Mouse (Mus musculus) embryonic facial prominence, embryonic 12.5 days (tissue): ENCODE measurements around the gene Ciart. TPM values are rescaled to one million over a fixed set of nuclear protein-coding genes. Genes with fewer than 3 reads are reported as not detected.

Experiments
- ATAC-seq: fragments of 200-750 bp; cut with Nextera tagmentation; 2 replicates; pipeline ENCODE4 v1.8.0; 2017; ENCODE audit not compliant: insufficient number of reproducible peaks, insufficient read depth, low FRiP score, low TSS enrichment
- H3K27ac ChIP-seq: fragments of 300-500 bp; sonication (generic); 2 replicates; pipeline ENCODE4 v1.5.1; 2016; ENCODE audit warnings: mild to moderate bottlenecking
- H3K27me3 ChIP-seq: fragments of 300-500 bp; sonication (generic); 2 replicates; pipeline ENCODE4 v1.6.1; 2016; ENCODE audit warnings: mild to moderate bottlenecking, moderate library complexity
- H3K36me3 ChIP-seq: fragments of 300-500 bp; sonication (generic); 2 replicates; pipeline ENCODE4 v1.6.1; 2016; ENCODE audit warnings: mild to moderate bottlenecking
- H3K4me1 ChIP-seq: fragments of 300-500 bp; sonication (generic); 2 replicates; pipeline ENCODE4 v1.6.1; 2016
- H3K4me2 ChIP-seq: fragments of 300-500 bp; sonication (generic); replicated peaks from 2 replicates; pipeline ENCODE4 v1.6.1; 2016; ENCODE audit warnings: mild to moderate bottlenecking, moderate library complexity
- H3K4me3 ChIP-seq: fragments of 300-500 bp; sonication (generic); 2 replicates; pipeline ENCODE4 v1.5.1; 2016; ENCODE audit warnings: mild to moderate bottlenecking
- H3K9ac ChIP-seq: fragments of 300-500 bp; sonication (generic); 2 replicates; pipeline ENCODE4 v1.6.1; 2016; ENCODE audit warnings: mild to moderate bottlenecking, moderate library complexity
- H3K9me3 ChIP-seq: fragments of 300-500 bp; sonication (generic); 2 replicates; pipeline ENCODE4 v1.6.1; 2016; ENCODE audit warnings: mild to moderate bottlenecking, moderate library complexity
- WGBS: fragments of 180-500 bp; shearing (Covaris S2); methylation state at CpG from one replicate; pipeline ENCODE4 v1.1.7; 2016; 5-methylcytosine and 5-hydroxymethylcytosine counted together
- polyA plus RNA-seq: library from polyadenylated mRNA; unstranded; fragments of >200 nt; fragmentation: Nextera tagmentation; extraction: Ambion mirVana; gene quantifications from 2 replicates; pipeline ENCODE4 v1.2.1, GENCODE M21; 2016

Ciart gene
- polyA plus RNA-seq, 1 experiment from 2014 or later = 5.9 TPM

DNA sequence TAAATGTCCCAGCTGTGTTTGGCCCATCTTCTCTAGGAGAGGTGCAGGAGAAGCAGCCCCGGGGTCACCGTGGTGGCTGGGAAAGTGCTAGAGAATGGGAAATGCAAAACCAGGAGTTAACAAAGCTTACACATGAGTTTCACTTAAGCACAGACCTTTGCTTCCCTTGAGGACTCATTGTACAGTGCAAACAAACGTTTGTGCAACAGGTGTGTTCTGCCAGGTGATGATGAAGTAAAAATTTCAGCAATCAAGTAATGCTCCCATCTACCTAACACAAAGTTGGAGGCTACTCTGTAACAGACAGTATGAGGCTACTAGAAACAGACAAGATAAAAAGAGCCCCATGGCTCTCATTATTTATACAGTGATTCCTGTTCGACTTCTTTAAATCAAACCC, 3.0 kb downstream of the Ciart start:
- Histone ChIP-seq H3K27me3 (no peaks in the 10 kb centered on the region), H3K36me3 (no peaks in the 10 kb centered on the region), H3K27ac (no peak overlapping the region), H3K4me2 (no peak overlapping the region), H3K4me1 (peaks cover 13% of the 10 kb centered on the region; the same call in 1 of the 2 replicates), H3K9ac (no peak overlapping the region), H3K9me3 (no peaks in the 10 kb centered on the region), H3K4me3 (no peak overlapping the region)
- 85% methylated on average over 4 of the region's 4 CpGs for WGBS
- no peak for ATAC-seq

DNA sequence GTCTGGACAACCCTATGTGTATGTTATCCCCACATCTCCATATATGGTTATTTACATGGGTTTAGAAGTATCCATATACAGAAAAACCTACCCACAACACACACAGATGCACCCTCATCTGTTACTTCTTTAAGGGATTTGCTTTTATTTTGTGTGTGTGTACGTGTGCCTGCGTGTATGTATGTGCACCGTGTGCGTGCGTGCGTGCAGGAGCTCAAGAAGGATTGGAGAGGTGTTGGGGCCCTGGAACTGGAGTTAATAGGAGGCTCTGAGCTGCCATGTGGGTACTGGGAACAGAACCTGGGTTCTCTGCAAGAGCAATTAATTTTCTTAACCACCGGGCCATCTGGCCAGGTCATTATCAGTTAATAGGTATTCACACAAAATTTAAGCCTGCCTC, 10.0 kb downstream of the Ciart start:
- 83% methylated on average over 7 of the region's 7 CpGs for WGBS
- H3K9me3 ChIP-seq = no peaks in the 10 kb centered on the region
- peak overlapping the region; percentile 78 for H3K9ac ChIP-seq
- peaks cover 16% of the 10 kb centered on the region for H3K4me1 ChIP-seq
- peak overlapping the region; percentile 75 for H3K4me2 ChIP-seq
- ATAC-seq = no peak
- peak overlapping the region; percentile 73 for H3K4me3 ChIP-seq
- H3K36me3 ChIP-seq = peaks cover 27% of the 10 kb centered on the region
- no peak overlapping the region for H3K27ac ChIP-seq
- no peaks in the 10 kb centered on the region for H3K27me3 ChIP-seq

DNA sequence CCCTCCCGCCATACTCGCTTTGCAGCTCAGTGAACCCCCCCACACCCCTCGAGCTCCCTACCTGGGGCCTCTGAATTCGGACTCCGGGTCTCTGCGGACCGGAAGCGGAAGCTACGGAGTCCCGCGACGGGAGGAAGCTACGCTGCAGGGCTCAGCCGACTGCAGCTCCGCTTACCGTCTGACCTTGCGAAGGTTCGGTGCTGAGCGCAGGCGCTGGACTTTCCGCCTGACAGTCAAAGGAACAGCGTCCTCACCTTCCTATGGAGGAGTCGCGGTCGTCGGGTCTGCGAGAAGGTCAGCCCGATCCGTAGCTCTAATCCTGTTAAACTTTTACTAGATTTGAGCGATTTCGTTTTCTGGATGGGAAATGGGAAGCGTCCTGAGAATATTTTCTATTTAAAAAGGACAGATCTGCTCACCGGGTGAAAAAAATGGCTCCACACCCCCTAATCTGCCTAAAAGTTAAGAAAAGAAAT, 10.6 kb downstream of the Ciart start, which contains the start of gene Mrps21:
Gene Mrps21, minus strand, starts transcription at position 128 of the 476 bp plus-strand sequence.
- peak; percentile 90 for ATAC-seq
- Histone ChIP-seq H3K36me3 (peaks cover 33% of the 10 kb centered on the region), H3K27me3 (no peaks in the 10 kb centered on the region), H3K27ac (peak within 1 kb of the TSS; percentile 82), H3K9me3 (no peaks in the 10 kb centered on the region), H3K9ac (peak within 1 kb of the TSS; percentile 78), H3K4me1 (peaks cover 16% of the 10 kb centered on the region), H3K4me3 (peak within 1 kb of the TSS; percentile 73), H3K4me2 (peak within 1 kb of the TSS; percentile 75)
- WGBS = under 1% methylated on average over 33 of the region's 33 CpGs

DNA sequence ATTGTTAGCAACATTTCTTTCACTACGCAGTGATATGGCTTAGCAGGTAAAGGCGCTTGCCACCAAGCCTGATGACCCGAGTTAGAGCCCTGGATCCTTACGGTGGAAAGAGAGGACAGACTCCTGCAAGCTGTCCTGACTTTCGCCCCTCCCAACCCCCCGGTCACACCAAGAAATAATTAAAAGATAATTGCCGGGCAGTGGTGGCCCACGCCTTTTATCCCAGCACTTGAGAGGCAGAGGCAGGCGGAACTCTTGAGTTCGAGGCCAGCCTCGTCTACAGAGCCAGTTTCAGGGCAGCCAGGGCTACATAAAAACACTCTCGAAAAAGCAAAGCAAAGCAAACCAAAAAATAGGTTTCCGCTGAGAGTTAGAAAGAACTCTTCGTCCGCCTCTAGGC, 11.1 kb downstream of the Ciart start:
- Histone ChIP-seq H3K4me2 (peak overlapping the region; percentile 75), H3K27ac (peak overlapping the region; percentile 82), H3K4me3 (peak overlapping the region; percentile 73), H3K9ac (peak overlapping the region; percentile 78), H3K36me3 (peaks cover 34% of the 10 kb centered on the region), H3K4me1 (peaks cover 16% of the 10 kb centered on the region), H3K27me3 (no peaks in the 10 kb centered on the region), H3K9me3 (no peaks in the 10 kb centered on the region)
- WGBS = 8% methylated on average over 15 of the region's 15 CpGs
- no peak for ATAC-seq

DNA sequence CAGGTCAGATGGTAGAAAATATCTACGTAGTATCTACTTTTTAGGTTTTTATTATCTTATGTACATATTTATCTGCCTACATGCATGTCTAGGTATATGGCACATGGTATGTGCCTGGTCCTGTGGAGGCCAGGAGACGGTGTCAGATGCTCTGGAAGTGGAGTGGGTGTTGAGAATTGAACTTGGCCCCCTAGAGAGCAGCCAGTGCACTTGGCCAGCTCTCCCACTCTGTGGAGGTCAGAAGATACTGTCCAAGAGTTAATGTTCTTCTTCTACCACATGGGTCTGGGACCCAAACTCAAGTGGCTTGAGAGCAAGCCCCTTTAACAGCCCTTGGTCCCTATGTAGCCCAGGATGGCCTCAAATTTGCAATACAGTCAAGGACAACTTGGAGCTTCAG, 14.6 kb downstream of the Ciart start:
- H3K36me3 ChIP-seq = peaks cover 46% of the 10 kb centered on the region
- ATAC-seq = no peak
- H3K27ac ChIP-seq = no peak overlapping the region
- no peak overlapping the region for H3K4me2 ChIP-seq
- no peak overlapping the region for H3K4me3 ChIP-seq
- H3K4me1 ChIP-seq = peaks cover 15% of the 10 kb centered on the region
- H3K9me3 ChIP-seq = no peaks in the 10 kb centered on the region
- no peak overlapping the region for H3K9ac ChIP-seq
- H3K27me3 ChIP-seq = no peaks in the 10 kb centered on the region
- 90% methylated on average over 2 of the region's 2 CpGs for WGBS

DNA sequence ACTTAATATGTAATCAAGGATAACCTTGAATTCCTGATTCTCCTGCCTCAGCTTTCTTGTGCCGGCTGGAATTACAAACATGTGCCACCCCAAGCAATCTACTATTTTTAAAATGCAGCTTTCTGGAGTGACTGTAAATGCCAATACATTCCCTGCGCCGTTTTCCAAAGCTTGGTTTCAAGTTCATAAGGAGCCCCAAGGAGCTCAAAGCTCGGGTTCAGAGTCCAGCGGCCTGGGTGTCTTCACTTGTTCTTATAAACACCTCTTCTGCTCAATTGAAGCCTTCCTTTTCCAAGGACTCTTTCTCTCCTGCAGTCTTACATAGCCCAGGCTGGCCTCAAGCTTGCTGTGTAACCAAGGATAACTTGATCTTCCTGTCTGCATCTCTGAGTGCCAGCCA, 16.0 kb downstream of the Ciart start:
- Histone ChIP-seq H3K27me3 (no peaks in the 10 kb centered on the region), H3K4me3 (no peak overlapping the region), H3K4me2 (no peak overlapping the region), H3K9me3 (no peaks in the 10 kb centered on the region), H3K27ac (no peak overlapping the region), H3K36me3 (peaks cover 46% of the 10 kb centered on the region), H3K9ac (no peak overlapping the region), H3K4me1 (peaks cover 9% of the 10 kb centered on the region; the same call in 1 of the 2 replicates)
- WGBS = 90% methylated on average over 5 of the region's 5 CpGs
- no peak for ATAC-seq

DNA sequence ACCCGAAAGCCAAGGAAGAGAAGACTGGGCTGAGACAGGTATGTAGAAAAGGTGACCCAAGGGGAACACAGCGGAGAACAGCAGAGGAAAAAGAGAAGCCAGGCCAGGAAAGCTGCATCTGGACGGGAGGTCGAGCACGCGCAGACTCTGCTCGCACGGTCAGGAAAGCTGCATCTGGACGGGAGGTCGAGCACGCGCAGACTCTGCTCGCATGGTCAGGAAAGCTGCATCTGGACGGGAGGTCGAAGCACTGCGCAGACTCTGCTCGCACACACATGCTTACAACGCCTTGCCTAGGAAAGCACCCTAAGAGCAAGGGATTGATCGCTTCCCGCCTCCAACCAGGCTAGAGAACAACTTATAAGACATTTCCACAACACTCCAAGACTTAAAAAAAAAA, 16.5 kb downstream of the Ciart start:
- peaks cover 46% of the 10 kb centered on the region for H3K36me3 ChIP-seq

DNA sequence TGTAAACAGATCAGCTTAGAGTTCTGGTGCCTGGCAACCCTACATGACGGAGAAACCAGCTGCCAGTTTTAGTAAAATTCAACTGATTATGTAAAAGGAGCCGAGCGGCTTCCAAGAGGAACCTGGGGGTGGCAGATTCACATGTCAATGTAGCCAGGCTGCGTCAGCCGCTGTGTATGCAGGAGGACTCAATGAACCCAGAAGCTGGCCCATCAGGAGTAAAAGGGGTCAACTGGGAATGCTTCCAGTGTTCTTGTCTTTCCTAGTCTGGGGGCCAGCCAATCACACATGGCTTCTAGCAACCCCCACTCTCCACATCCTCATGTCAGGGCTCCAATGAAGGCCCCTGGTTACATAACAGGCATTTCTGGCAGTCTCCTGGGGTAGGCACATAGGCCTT, 17.0 kb downstream of the Ciart start:
- Histone ChIP-seq H3K27ac (no peak overlapping the region), H3K9me3 (no peaks in the 10 kb centered on the region), H3K27me3 (no peaks in the 10 kb centered on the region), H3K36me3 (peaks cover 43% of the 10 kb centered on the region), H3K4me2 (no peak overlapping the region), H3K4me1 (peaks cover 1% of the 10 kb centered on the region; the same call in 1 of the 2 replicates), H3K4me3 (no peak overlapping the region), H3K9ac (no peak overlapping the region)
- no peak for ATAC-seq
- WGBS = 93% methylated on average over 5 of the region's 5 CpGs

More for the DNA sequence above, 16.5 kb downstream of the Ciart start:
- no peaks in the 10 kb centered on the region for H3K27me3 ChIP-seq
- H3K9ac ChIP-seq = no peak overlapping the region
- H3K27ac ChIP-seq = no peak overlapping the region
- no peaks in the 10 kb centered on the region for H3K9me3 ChIP-seq
- WGBS = 92% methylated on average over 20 of the region's 20 CpGs
- no peak overlapping the region for H3K4me3 ChIP-seq
- no peak overlapping the region for H3K4me2 ChIP-seq
- peaks cover 6% of the 10 kb centered on the region; the same call in 1 of the 2 replicates for H3K4me1 ChIP-seq
- no peak for ATAC-seq

DNA sequence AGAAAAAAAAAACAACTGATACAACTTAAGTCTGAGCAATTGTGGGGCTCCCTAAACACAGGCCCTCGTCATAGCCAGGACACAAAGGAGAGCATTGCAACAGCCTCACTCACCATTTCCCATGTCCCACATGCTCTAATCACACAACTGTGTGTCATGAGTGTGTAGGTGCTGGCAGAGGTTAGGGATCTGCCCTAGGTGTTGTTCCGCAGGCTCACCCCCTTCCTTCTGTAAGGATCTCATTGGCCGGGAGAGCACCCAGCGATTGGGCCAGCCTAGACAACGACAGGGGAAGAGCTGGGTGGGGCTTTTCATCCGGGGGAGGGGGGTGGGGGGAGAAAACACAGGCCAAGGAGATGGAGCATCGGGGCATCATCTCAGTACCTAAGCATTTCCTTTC, 18.5 kb downstream of the Ciart start:
- H3K27ac ChIP-seq = no peak overlapping the region
- H3K36me3 ChIP-seq = peaks cover 32% of the 10 kb centered on the region
- H3K9me3 ChIP-seq = no peaks in the 10 kb centered on the region
- WGBS = 74% methylated on average over 7 of the region's 7 CpGs
- H3K4me3 ChIP-seq = no peak overlapping the region
- no peak overlapping the region for H3K4me2 ChIP-seq
- H3K9ac ChIP-seq = no peak overlapping the region
- H3K4me1 ChIP-seq = no peaks in the 10 kb centered on the region
- ATAC-seq = no peak
- H3K27me3 ChIP-seq = no peaks in the 10 kb centered on the region

DNA sequence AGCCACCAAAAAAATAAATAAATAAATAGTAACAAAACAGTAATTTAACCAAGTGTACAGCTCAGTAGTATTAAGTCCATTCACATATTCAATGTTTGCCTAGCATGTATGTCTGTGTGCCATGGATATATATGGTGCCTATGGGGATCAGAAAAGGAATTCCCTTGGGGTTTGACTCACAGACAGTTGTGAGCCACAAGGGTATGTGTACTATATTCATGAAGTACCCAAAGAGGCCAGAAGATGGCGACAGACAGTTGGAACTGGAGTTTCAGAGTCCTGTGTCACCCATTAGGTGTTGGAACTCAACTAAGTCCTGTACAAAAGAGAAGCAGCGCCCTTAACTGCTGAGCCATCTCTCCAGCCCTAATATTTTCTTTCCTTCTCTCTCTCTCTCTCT, 20.3 kb downstream of the Ciart start:
- peaks cover 16% of the 10 kb centered on the region for H3K36me3 ChIP-seq
- H3K4me2 ChIP-seq = no peak overlapping the region
- no peak overlapping the region for H3K4me3 ChIP-seq
- no peaks in the 10 kb centered on the region for H3K9me3 ChIP-seq
- no peaks in the 10 kb centered on the region for H3K4me1 ChIP-seq
- H3K27ac ChIP-seq = no peak overlapping the region
- 34% methylated on average over 2 of the region's 2 CpGs for WGBS
- H3K27me3 ChIP-seq = no peaks in the 10 kb centered on the region
- ATAC-seq = no peak
- H3K9ac ChIP-seq = no peak overlapping the region

DNA sequence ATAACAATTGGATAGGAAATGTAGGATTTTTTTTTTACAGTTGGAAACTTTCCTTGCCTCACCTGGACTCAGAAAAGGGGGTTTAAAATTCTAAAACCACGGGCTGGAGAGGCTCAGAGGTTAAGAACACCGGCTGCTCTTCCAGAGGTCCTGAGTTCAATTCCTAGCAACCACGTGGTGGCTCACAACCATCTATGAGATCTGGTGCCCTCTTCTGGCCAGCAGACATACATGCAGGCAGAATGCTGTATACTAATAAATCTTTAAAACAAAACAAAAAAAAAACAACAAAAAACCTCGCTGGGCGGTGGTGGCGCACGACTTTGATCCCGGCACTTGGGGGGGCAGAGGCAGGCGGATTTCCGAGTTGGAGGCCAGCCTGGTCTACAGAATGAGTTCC, 20.8 kb downstream of the Ciart start:
- WGBS = 80% methylated on average over 10 of the region's 10 CpGs
- Histone ChIP-seq H3K4me1 (no peaks in the 10 kb centered on the region), H3K9ac (no peak overlapping the region), H3K27me3 (no peaks in the 10 kb centered on the region), H3K36me3 (peaks cover 12% of the 10 kb centered on the region; the same call in 1 of the 2 replicates), H3K9me3 (no peaks in the 10 kb centered on the region), H3K27ac (no peak overlapping the region), H3K4me3 (no peak overlapping the region), H3K4me2 (no peak overlapping the region)
- ATAC-seq = no peak

DNA sequence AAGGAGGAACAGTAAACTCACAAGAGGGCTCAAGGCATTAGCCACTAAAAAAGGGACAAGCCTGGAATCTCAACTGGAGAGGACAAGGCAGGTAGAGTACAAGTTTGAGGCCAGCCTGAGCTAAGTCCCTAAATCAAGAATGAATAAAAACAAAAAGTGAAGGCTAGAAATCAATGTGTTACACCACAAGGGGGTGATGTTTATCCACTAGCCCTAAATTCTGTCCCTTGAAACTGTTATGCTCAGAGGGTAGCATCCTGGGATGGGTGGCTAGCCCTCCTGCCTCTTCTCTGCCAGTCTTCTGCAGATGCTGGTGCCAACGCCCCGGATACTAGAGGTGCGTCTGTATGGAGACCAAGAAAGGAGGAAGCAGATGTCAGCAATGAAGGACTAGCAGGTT, 21.7 kb downstream of the Ciart start:
- peaks cover 8% of the 10 kb centered on the region; the same call in 1 of the 2 replicates for H3K36me3 ChIP-seq
- 81% methylated on average over 3 of the region's 3 CpGs for WGBS
- ATAC-seq = no peak
- H3K4me2 ChIP-seq = no peak overlapping the region
- H3K27ac ChIP-seq = no peak overlapping the region
- no peaks in the 10 kb centered on the region for H3K27me3 ChIP-seq
- no peaks in the 10 kb centered on the region for H3K4me1 ChIP-seq
- H3K9me3 ChIP-seq = no peaks in the 10 kb centered on the region
- no peak overlapping the region for H3K9ac ChIP-seq
- no peak overlapping the region for H3K4me3 ChIP-seq
